Mouse (Mus musculus): ENCODE data around the gene Tgm2.

The Tgm2 gene

GRCm38 (mm10) chr2:158146223-158146622 lies at the start of gene Tgm2:
Tgm2 (minus strand) TSS chr2:158146436.
- peak; percentile 83 for DNase-seq (ENCODE audit: low read depth)

- DNase-seq (ENCODE audit: low read depth) = peak; percentile 68
Observed at GRCm38 (mm10) chr2:158194945-158195640, 48.9 kb upstream of the Tgm2 start.

GRCm38 (mm10) chr2:158193611-158194336 lies 47.5 kb upstream of the Tgm2 start:
- DNase-seq (ENCODE audit: low read depth) = no peak

DNA sequence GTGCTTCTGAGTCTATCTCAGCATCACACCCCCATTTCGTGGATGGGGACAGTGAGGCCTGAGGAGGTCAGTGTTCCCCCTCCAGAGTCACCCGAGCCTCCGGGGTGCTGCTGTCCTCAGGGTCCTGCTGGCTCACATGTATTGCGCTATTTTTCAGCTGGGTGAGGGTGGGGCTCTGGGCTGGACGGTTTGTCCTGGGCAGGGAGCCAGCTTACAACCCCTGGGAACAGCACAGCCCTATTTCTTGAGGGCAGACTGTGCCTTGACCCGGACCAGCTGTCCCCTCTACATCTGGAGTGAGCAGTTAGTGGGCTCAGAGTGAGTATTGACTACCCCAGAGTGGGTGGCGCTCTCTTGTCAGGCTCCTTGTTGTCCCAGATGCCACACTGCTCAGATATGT lies 44.9 kb upstream of the Tgm2 start:
- no peak for DNase-seq (ENCODE audit: low read depth)

DNA sequence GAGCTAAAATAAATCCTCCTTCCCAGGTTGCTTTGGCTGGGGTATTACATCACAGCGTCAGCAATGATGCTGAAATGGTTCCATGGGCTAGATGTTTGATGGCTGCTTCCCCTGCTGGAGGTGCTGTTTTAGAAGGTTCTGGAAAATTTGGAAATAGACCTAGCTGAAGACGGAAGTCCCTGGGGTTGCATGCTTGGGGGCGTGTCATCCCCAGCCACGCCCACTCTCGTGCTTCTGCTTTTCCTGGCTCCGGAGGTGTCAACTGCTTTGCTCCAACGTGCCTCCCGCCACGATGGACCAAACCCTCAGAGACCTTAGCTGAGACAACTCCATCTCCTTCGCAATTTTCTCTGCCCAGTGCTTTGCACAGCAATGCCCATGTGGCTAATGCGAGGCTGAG lies 43.2 kb upstream of the Tgm2 start:
- DNase-seq (ENCODE audit: low read depth) = no peak

- no peak for DNase-seq (ENCODE audit: low read depth)
Observed at GRCm38 (mm10) chr2:158186206-158186871, 40.1 kb upstream of the Tgm2 start.

GRCm38 (mm10) chr2:158183266-158183665 lies 37.0 kb upstream of the Tgm2 start:
- DNase-seq (ENCODE audit: low read depth) = no peak

GRCm38 (mm10) chr2:158181932-158182331 lies 35.7 kb upstream of the Tgm2 start:
- no peak for DNase-seq (ENCODE audit: low read depth)

DNA sequence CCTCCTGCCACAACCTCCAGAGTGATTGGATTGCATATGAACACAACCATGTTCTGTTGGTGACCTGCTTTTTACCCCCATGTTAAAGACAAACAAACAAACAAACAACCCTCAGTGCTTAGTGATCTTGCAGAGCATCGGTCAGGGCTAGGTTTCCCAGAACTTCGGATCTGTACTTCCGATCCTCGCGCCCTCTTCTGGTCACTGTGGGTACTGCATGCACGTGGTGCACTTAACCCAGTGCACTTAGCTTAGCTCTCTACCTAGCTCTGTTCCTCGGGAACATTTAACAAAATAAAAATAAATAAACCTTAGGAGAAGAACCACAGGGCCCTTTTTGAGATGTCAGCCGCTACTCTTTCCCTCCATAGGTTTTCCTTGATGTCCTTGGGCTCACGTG lies 34.6 kb upstream of the Tgm2 start:
- peak; percentile 66 for DNase-seq (ENCODE audit: low read depth)

GRCm38 (mm10) chr2:158179370-158180111 lies 33.3 kb upstream of the Tgm2 start:
- DNase-seq (ENCODE audit: low read depth) = no peak

DNA sequence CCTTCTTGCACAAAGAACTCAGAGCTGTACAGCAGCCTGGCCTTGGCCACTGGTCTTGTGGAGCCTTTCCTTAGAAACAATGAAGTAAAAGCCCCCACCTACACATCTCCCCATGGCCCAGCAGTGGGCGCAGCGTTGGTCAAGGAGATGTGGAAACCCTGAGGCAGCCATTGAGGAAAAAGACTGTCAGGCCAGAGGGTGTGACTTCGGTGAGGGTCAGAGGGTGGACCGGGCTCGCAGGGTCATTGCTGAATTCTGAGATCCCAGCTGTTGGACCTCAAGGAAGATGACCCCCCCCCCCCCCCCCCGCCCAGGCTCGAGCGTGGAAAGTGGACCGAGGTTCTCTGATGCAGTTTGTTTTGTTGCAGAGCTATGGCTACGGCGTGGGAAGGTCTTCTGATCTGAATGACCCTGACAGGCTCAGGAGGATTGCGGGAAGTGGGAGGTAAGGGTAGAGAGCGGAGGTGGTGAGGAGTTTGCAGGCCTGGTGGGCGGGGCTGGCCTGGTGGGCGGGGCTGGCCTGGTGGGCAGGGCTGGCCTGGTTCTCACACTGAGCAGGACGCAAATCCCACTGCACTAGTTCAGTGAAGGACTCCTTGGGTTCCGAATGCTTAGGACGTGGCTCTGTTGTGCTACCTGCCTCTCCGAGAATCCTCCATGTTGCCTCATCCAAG lies 32.6 kb upstream of the Tgm2 start:
- DNase-seq (ENCODE audit: low read depth) = peak; percentile 67

GRCm38 (mm10) chr2:158178139-158178538 lies 31.9 kb upstream of the Tgm2 start:
- no peak for DNase-seq (ENCODE audit: low read depth)

- DNase-seq (ENCODE audit: low read depth) = no peak
Observed at GRCm38 (mm10) chr2:158177574-158177973, 31.3 kb upstream of the Tgm2 start.

- no peak for DNase-seq (ENCODE audit: low read depth)
Observed at GRCm38 (mm10) chr2:158176763-158177162, 30.5 kb upstream of the Tgm2 start.

- DNase-seq (ENCODE audit: low read depth) = no peak
Observed at GRCm38 (mm10) chr2:158175433-158175832, 29.2 kb upstream of the Tgm2 start.

GRCm38 (mm10) chr2:158174958-158175357 lies 28.7 kb upstream of the Tgm2 start:
- DNase-seq (ENCODE audit: low read depth) = peak; percentile 36

DNA sequence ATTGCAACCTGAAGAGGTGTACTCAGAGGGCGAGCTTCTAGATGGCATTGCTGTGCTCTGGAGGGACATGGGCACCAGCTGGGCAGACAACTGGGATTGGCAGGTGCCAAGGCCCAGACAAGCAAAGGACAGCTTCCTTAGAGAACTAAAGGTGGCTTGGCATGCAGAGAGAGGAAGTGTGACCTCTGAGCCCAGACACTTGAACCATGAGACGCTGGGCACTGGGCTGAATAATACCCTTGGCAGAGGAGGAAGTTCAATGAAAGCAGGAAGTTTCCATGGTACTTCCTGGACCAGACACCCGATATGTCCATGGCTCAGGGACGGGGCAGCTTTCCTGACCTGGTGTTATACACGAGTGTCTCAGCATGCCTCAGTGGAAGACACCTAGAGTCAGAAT lies 28.2 kb upstream of the Tgm2 start:
- DNase-seq (ENCODE audit: low read depth) = no peak

- no peak for DNase-seq (ENCODE audit: low read depth)
Observed at GRCm38 (mm10) chr2:158170394-158170793, 24.2 kb upstream of the Tgm2 start.

DNA sequence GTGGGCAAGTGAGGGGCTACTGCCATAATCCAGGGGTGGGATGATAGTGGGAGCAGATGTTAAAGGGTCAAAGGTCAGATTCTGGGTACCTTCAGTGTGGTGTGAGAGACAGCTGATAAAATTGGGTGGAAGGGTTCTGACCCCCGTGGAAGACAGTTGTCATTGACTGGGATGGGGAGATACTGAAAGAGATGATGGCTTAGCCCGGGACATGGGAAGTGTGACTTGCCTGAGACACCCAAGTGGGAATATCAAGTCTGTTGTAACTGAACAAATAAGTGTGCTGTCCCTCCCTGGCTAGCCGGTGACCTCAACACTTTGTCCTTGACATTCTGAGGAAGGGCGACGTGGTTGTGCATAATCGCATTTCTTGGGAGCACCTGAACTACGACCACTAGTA lies 23.5 kb upstream of the Tgm2 start:
- no peak for DNase-seq (ENCODE audit: low read depth)

GRCm38 (mm10) chr2:158169351-158169750 lies 23.1 kb upstream of the Tgm2 start:
- DNase-seq (ENCODE audit: low read depth) = no peak

GRCm38 (mm10) chr2:158168741-158169211 lies 22.5 kb upstream of the Tgm2 start:
- DNase-seq (ENCODE audit: low read depth) = no peak
